Mouse (Mus musculus) CH12F3 (cell line): ENCODE results near the gene Luzp2.

Experiments
- in situ Hi-C: fragments of 300-500 bp; cut with MboI; formaldehyde crosslinking; loops from 2 replicates; pipeline ENCODE4 v1.14.3; 2020; ENCODE audit warnings: low sequenced_read_pairs

The Luzp2 gene

DNA sequence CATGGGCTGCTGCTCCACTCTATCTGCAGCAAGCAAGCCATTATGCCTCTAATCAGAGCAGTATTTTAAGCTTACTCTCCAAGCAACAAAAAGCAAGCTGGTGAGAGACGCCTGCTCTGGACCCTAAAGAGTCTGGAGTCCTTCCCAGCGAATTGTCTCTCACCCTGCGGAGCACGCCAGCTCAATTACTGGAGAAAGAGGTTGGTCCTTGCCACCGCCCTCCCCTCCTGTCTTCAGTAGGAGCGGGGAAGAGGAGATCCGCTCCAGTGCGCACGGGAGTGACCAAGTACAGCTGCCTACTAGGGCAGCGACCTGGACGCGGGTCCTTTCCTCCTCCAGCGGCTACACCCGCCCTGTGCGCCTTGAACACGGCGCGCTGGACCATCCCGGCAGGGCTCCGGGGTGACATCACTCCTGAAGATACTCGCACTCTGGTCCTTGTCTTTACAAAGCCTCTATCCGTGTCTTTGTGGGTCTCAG is at the start of gene Luzp2:
Luzp2 (plus strand) TSS at position 127 of the 480 bp plus-strand sequence.
- in situ Hi-C loops: no loop called here

DNA sequence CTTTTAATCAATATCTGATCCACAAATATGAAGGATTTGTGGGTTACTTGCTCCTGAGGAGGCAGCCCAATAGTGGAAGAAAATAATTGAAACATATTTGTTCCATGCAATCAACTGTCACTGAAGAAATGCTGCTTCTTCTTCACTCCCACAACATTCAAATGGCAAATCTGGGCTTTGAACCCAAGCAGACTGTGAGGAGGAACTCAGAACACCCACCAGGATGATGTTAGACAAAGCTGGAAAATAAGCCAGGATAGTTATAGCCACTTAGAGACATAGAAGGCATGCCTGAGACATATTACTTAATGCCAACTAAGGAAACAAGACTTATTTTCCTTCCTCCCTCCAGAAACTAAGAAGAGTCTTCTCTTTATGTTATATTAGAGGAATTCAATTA is 47.8 kb upstream of the Luzp2 start:
- in situ Hi-C loops: no loop called here

DNA sequence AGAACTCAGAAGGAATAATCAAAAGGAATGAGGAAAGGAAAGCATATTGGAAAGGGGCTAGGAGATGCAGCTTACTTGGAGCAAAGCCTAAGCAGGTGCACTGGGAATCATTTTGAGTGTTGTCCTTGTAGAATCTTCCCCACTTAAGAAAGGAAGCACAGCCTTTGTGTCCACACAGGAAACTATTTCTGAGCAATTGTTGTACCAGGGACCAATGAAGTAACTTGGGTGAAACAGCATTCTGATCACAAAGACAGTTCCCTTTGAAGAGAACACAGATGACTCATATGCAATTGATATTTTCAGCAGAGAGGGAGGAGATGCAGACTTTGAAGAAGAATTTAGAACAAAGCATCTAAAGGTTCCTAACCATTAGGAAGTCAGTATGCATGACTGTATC is 16.7 kb upstream of the Luzp2 start:
- in situ Hi-C loops: no loop called here

DNA sequence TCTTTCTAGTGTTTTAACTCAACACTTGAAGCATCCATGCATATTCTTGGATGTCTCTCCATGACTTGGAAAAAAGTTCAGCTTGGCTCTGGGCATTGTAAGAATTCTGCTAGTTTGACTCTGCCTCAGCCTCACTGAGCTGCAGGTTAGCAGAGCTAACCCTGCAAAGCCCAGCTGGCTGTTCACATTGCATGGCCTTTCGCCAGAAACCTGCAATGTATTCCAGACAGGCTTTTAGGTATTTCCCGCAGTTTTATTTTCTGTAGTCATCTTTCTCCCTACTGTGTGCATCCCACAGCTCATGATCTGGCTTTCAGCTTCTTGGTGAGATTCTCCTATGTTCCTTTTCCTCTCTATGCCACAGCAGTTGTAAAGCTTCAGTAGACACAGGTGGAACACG is 6.5 kb upstream of the Luzp2 start:
- in situ Hi-C loops: no loop called here

DNA sequence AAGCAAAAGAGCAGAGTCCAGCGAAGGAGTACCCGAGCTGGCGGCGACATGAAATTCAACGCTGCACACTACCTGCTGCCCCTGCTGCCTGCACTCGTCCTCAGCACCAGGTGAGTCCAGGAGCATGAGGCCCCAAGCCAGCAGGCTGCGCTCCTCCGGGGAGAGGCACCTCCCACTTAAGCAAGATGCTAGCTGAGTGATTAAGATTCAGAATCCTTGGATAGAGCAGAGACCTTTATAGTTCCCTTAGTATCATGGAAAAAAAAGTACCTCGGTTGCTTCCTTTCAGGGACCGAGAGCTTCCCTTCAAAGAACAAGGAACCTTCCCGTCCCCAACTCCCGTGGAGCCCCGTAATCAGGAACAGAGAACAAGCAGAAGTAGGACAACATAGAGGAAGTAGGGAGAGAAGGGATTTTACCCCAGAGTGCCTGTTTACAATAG is 634 bp downstream of the Luzp2 start:
- in situ Hi-C loops: no loop called here

DNA sequence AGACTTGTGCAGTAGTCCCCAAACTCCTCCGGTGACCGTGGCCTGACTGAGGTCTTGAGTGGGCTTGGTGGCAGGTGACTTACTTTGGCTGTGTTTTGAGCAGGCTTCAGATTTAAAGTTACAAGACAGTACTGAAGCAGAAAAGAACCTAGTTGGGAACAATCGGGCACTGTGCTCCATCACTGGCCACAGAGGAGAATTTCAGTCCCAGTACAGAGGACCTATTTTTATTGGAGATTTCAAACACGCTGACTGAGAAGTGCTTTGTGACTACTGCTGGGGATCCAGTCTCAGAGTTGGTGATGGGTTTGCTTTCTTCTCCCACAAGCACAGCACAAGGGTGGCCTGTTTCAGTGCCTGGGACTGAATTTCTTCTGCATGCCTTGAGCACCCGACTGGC is 1.1 kb downstream of the Luzp2 start:
- in situ Hi-C loops: no loop called here

DNA sequence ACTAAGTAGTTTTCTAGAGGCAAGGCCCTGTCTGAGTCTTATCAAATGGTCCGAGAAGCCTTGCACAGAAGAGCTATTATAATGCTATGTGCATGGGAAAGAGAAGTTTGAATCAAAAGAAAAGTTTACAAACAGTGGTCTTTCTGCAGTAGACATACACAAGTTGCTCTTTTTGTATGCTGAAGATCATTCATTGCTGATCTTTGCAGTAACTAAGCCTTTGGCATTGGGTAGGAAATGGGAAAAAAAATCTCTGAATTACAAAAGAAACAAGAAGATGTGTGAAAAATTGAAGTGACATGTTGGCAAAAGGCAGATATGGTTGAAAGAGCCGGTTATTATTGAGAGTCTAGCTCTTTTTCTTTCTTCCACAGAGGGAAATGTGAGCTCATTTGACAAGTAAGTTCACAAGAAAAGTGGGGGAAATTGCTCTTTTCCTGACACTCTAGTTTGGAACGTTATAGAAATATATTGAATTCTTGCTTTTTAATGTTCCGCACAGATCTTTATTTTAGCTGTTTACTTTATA is 7.6 kb downstream of the Luzp2 start:
- in situ Hi-C loops: no loop called here

DNA sequence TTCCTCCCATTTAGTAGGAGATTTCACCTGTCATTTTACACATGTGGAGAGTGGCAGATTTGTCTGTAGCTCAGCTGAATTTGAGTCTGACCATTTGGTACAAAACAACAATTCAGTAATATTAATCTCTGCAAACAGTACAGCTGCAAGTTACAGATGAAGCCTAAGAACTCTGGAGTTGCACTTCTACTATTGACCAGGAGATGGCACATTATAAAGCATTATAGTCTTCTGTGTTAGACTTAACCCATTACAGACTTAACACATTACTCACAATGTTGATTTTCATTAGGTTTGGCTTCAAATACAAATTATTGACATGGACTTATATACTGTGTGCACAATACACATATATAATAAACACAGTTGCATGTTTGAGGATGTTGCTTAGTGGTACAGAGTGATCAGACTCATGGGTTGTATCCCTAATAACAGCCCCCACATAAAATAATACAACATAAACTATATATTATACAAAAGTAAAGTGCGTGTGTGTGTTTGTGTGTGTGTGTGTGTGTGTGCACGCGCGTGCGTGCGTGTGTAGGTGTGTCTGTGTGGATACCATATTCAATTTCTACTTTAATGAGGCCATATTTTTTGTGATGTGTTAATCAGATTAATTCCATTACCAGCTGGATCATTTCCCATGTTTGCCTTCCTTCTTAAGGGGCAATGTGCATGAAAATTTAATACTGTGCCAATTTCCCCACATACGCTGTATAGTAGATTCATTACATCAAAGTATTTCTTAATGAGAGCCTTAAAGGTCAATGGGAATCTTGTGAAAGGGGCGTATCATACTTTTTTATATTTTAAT is 10.8 kb downstream of the Luzp2 start:
- in situ Hi-C loops: no loop called here

DNA sequence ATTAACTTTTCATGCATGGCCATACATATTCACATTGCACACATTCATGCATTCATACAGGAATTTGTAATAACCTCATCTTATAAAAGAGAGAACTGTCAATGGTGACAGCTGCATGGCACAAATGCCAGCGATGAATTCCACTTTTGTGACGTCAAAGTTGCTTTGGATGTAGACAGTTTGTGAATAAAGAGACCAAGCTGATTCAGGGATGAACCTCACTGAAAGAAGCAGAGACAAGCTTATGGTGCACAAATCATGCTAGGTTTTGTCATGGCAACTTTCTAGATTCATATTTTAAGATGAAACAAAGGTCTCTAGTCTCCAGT is 11.4 kb downstream of the Luzp2 start:
- in situ Hi-C loops: no loop called here

DNA sequence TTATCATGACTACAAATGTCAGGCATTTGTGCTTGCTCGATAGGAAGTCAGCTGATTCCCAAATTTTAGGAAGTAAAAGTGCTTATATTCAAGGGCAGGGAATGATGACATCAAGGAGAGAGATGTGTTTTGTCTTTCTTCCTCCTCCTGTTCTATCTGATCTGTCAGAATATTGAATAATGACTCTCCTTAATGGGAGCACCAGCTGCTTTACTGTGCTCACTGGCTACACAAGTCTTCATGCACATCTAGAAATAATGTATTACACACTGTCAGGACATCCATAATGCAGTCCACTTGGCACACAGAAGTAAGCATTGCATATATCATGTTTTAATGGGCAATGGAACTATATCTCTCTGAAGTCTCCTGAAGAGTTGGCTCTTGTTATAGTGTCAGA is 17.6 kb downstream of the Luzp2 start:
- in situ Hi-C loops: no loop called here

DNA sequence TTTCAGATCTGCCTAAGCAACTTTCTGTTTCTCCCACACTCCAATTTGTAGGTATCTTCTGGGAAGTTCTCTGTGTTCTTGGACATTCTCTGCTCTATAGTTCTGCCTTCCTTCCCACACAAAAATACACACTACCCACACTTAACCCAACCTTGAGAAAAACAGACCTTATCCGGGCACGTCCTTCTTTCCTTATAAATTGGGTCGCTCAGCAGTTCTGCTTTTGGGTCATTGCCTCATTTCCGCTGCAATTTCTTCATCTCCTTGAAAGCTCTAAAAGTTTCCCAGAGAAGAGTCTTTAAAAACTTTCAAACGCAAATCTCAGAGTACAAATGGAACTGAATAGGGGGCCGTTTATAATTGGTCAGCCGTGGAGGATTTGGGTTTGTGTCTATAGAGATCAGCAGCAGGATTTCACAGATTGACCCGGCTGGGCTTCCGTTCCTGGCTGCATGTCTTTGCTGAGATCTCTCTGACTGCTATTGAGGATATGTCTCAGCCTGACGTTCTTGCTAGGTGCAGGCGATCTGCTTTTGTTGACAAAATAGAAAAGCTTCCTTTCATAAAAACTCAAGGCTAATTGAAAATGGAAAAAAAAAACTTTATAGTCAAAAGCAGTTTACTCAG is 26.0 kb downstream of the Luzp2 start:
- in situ Hi-C loops: no loop called here

DNA sequence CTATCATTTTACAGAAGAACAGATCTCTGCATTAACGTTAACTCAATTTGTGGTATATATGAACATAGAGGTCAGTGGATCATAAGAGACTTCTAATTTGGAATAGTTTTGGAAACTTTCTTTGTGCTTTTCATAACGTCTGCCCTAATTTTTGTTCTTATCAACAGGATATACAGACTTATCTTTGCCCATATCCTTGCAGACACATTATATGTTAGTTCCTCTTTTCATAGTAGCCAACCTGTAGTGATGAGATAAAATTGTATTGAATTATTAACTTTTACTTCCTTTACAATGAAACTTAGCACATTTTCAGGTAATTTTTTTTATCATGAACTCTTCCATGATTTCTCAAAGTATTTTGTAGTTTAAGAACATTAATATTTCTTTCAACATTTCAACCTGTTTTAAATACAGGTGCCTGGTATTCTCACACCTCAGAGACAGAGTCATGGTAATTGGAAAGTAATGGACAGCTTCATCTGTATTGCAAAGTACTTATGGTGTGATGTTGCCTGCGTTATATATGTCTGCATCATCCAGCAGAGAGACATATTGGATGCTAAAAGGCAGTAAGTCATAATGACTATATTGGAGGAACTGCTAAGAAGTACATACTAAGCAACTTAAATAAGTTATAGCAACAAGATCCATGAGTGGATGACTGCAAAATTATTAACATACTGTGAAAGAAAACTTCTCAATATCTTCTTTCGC is 43.8 kb downstream of the Luzp2 start:
- in situ Hi-C loops: no loop called here

DNA sequence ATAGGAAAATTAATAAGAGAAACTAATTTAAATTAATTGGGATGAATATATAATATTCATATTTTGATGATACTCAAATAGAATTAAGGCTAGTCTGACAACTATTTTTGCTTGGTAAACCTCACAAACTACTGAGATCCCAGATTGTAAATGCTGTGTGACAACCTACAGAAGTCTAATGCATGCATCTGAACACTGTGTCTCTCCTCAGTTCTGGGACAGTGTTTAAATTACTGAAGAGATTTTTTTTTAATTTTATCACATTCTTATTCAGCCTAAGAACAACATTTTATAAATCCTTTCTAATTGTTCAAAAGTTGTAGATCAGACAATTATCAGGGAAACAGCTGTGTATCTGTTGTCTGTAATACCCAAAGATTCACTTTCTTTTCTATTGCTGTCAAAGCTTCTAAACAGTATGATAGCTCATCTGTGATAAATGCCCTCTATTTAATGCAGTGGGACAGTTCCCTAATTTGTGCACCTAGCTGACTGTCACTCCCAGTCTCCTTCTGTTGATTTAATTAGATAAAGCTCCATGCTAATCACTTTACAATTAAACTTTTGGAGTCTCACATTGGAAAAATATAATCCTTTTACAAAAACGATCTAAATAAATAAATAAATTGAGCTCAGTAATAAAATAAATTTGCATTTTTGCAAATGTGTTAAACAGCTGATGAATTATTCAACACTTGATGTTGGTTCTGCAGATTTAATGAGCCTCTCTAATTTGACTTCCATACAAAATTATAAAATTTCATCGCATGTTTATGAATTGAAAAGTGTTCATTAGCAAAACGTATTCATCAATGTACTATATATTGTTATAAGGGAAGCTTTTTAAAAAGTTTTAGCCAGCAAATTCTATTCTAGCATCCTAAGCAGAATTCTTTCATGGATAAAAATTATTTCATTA is 58.7 kb downstream of the Luzp2 start:
- in situ Hi-C loops: no loop called here

DNA sequence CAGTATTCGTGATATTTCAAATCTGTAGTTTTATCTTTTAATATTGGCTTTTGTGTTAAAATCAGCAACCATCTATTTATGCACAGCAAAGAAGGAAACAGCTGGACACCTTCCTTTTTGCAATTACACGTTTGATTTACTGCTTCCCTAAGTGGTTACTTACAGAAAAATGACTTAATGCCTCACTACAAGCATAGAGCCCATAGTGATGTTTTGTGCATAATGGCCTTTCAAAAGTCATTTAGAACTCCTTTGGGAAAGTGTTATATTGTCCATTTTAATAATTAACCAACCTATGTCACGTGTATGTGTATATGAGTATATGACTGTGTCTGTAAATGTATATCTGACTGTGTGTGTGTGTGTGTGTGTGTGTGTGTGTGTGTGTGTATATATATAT is 63.3 kb downstream of the Luzp2 start:
- in situ Hi-C loops: no loop called here

DNA sequence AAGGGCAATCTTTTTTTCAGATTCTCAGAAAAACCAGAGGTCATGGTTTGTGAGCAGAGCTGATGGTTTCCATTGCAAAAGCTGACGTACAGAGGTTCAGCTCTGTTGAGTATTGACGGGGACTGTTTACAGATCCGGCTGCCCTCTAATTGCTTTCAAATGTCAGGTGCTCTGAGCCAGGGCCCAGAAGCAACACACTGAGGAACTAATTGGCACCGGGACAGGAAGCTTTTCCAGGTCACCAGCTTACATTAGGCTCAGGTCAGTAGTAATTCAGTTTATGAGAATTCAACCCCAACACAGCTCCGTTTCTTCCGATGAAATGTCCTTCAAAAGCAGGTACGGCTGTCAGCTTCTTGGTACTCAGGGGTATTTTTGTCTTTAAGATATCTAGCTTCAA is 74.7 kb downstream of the Luzp2 start:
- in situ Hi-C loops: no loop called here

DNA sequence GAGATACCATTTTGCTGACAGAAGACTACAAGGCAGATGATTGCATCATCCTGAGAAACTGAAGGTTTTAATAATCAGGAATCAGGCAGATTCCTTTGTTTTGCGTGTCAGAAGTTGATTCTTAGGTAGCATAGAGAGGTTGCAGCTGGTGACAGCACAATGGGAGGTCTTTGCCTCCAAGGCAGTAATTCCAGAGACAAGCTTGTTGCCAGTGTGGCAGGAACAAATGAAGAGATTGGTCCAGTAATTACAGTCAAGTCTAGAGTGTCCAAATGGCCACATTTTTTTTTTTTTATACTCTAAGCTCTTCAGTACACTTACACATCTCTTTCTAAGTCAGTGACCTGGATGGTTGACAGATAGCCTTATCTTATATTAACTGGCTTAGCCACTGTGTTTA is 78.7 kb downstream of the Luzp2 start:
- in situ Hi-C loops: no loop called here

DNA sequence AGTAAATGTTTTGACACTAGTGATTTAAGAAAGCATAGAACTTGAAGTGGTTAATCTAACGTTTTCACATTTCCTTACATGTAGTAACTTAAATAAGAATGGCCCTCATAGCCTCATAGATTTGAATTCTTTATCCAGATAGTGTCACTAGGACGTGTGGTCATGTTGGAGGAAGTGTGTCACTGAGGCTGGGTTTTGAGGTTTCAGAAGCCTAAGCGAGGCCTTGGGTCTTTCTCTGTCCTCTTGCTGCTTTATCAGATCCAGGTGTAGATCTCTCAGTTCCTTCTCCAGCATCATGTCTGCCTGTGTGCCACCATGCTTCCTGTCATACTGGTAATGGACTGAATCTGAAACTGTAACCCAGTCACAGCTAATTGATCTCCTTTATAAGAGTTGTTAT is 86.7 kb downstream of the Luzp2 start:
- in situ Hi-C loops: no loop called here

DNA sequence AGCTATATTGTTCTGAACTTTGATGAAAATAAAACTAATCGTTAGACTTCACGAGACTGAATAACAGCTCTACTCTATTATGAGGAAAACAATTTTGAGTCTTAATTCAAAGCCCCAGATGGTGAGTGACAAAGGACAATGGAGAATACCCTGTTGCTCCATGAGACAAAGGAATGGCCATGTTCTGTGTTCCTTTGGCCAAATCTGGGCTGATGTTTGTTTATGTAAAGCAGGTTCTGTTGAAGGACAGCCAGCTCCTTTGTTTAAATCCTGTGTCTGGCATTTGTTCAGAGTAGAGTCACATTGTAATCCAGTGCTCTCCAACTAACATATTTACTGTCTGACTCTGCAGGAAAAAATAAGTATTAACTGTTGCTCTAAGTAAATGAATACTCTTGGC is 121.5 kb downstream of the Luzp2 start:
- in situ Hi-C loops: no loop called here

DNA sequence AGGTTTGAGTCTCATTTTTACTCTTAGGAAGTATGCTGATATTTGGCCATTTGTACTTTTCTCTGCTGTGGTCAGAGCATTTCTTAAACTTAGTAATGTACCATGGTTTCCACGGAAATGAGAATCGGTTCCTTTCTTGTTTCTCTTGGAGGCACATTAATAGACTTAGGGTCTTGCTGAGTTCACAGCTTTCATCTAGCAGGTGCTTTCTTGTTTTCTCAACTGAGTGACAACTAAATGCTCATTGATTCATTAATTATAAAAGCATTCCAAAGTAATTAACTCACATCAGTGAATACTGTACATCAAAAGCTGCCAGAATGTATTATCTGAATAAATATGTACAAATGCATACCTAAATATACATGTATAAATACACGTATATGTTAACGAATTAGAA is 127.4 kb downstream of the Luzp2 start:
- in situ Hi-C loops: no loop called here

DNA sequence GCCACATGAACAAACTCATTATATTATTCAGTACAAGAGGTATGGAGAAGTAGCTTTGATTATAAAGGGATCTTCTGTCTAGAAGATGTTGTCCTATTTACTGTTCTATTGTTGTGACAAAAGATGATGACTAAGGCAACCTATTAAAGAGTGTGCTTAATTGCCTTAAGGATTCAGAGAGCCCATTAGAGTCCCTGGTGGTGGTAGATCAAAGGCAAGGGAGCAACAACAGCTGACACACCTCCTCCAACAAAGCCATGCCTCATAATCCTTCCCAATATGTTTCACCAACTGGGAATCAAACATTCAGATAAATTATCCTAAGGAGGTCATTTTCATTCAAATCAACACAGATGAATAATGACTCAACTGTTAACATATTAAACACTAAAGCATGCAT is 142.1 kb downstream of the Luzp2 start:
- in situ Hi-C loops: no loop called here

DNA sequence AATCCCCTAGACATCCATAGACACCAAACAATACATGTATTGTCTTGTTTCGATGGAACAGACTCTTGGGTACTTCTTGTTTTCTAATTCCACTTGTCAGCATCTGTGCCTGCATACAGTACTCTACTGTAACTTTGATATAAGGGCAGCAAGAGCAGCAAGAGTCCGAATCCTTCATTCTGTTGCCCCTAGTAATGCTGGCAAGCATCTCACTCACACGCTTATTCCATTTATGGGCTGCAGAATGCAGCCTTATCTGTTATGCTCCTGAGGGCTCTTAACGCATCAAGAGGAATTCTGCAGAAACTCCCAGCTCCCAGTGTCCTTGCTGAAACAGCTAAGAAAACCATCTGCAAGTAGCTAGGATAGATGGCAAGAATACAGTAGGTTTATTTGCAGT is 145.3 kb downstream of the Luzp2 start:
- in situ Hi-C loops: no loop called here
